Mouse (Mus musculus) small intestine, adult 2 months (tissue): ENCODE data around the gene Trnp1. TPM values are rescaled to one million over a fixed set of nuclear protein-coding genes. Genes with fewer than 3 reads are reported as not detected.

Experiments used
- H3K27ac ChIP-seq: fragments of 200-500 bp; 2 replicates; pipeline ENCODE4 v1.5.1; 2012; ENCODE audit warnings: low read depth, low read length, control low read depth, inconsistent platforms; ENCODE audit not compliant: insufficient read depth
- H3K27me3 ChIP-seq: fragments of 200-500 bp; 2 replicates; pipeline ENCODE4 v1.6.1; 2012; ENCODE audit warnings: mild to moderate bottlenecking, moderate library complexity, low read length, inconsistent platforms; ENCODE audit not compliant: control insufficient read depth, insufficient read depth
- H3K36me3 ChIP-seq: fragments of 200-500 bp; 2 replicates; pipeline ENCODE4 v1.6.1; 2012; ENCODE audit warnings: mild to moderate bottlenecking, low read length, control low read depth, inconsistent platforms; ENCODE audit not compliant: control insufficient read depth, insufficient read depth
- H3K4me1 ChIP-seq: fragments of 200-500 bp; 2 replicates; pipeline ENCODE4 v1.6.1; 2012; ENCODE audit warnings: low read length, inconsistent platforms, mixed read lengths; ENCODE audit not compliant: control insufficient read depth, insufficient read depth, insufficient read length
- H3K4me3 ChIP-seq: fragments of 200-500 bp; 2 replicates; pipeline ENCODE4 v1.5.1; 2012; ENCODE audit warnings: low read depth, mild to moderate bottlenecking, control low read depth, inconsistent platforms, low read length, moderate library complexity
- CTCF ChIP-seq: fragments of 200-500 bp; IDR thresholded peaks from 2 replicates; pipeline ENCODE4 v1.5.1; 2012; ENCODE audit warnings: low read depth, mild to moderate bottlenecking, control low read depth, inconsistent platforms, low read length, moderate library complexity, mixed read lengths; ENCODE audit not compliant: insufficient replicate concordance, insufficient read length; ENCODE audit errors: extremely low read depth
- POLR2A ChIP-seq: fragments of 200-500 bp; IDR thresholded peaks from 2 replicates; pipeline ENCODE4 v1.6.1; 2012; ENCODE audit warnings: low read depth, mild to moderate bottlenecking, control low read depth, inconsistent platforms, low read length, moderate library complexity
- WGBS: fragments of 180-500 bp; shearing (Covaris S2); methylation state at CpG from one replicate; pipeline ENCODE4 v1.1.7; 2018; 5-methylcytosine and 5-hydroxymethylcytosine counted together
- polyA plus RNA-seq: library from polyadenylated mRNA; depleted of rRNA; stranded (reverse); fragments of >200 nt; gene quantifications from 2 replicates; pipeline ENCODE4 v1.2.3, GENCODE M21; 2012

The Trnp1 gene
- polyA plus RNA-seq, 1 experiment, result 6.2 TPM

DNA sequence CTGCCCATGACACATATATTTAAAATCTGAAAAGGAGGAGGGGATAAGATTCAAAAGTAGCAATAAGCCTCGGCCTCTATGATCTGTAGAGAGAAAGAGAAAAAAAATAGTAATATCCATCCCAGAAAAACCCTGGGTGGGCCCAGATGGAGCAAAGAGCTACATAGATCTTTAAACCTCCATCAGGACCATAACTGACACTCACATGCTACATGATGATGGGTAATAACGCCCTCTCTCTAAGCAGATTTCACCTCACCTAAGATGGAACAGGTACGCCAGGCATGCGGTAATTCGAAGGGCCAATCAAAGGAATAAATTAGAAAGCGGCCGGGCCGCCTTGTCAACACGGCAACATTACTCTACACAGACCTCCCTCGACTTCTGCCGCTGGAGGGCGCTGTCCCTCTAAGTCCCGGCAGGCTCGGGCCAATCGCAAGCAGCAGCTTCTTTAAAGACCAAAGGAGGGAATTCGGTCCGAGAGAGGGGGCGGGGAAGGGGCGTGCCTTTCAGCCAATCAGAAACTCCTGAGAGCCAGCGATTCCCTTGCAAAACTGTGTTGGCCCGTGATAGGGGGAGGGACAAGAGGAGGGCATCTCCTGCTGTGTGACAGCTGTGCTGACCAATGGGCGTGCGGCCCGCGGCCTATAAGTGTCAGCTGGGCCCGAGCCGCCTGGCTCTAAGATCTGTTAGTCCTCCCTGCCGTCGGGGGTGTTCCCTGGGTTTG is 18.7 kb downstream of the Trnp1 start, which contains the start of gene Tent5b:
Tent5b (plus strand) TSS at position 675 of the 727 bp plus-strand sequence.
- WGBS, result 4% methylated on average over 29 of the region's 29 CpGs
- H3K4me3 ChIP-seq, result peak within 1 kb of the TSS; percentile 64
- TF ChIP-seq CTCF (peak; percentile 98), POLR2A (no peak)
- no peak within 1 kb of the TSS for H3K27ac ChIP-seq
- H3K27me3 ChIP-seq, result peaks cover 17% of the 10 kb centered on the region; the same call in 1 of the 2 replicates
- H3K4me1 ChIP-seq, result peaks cover 14% of the 10 kb centered on the region
- no peaks in the 10 kb centered on the region for H3K36me3 ChIP-seq

DNA sequence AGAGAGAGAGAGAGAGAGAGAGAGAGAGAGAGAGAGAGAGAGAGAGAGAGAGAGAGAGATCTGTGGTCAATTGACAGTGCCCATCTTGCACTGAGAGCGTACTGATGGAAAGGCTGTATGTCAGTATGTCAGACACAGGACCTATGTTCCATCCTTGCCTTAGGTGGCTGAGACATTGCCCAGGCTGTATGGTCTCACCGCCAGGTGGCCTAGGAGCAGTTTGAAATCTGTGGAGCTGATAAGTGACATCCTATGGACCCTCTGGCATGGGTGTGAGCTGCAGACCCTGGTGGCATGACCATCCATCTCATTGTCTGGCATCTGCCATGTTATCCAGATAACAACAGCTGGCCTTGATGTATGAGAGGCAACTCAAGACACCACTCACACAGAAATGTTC is 24.5 kb downstream of the Trnp1 start:
- H3K27me3 ChIP-seq, result 0 out of 2 replicates have a peak, but pooled peaks cover 6% of the 10 kb centered on the region
- TF ChIP-seq CTCF (peak; percentile 30; the same call in 1 of the 2 replicates), POLR2A (no peak)
- H3K4me3 ChIP-seq, result no peak overlapping the region
- peaks cover 2% of the 10 kb centered on the region; the same call in 1 of the 2 replicates for H3K4me1 ChIP-seq
- 64% methylated on average over 2 of the region's 2 CpGs for WGBS
- no peak overlapping the region for H3K27ac ChIP-seq
- no peaks in the 10 kb centered on the region for H3K36me3 ChIP-seq

DNA sequence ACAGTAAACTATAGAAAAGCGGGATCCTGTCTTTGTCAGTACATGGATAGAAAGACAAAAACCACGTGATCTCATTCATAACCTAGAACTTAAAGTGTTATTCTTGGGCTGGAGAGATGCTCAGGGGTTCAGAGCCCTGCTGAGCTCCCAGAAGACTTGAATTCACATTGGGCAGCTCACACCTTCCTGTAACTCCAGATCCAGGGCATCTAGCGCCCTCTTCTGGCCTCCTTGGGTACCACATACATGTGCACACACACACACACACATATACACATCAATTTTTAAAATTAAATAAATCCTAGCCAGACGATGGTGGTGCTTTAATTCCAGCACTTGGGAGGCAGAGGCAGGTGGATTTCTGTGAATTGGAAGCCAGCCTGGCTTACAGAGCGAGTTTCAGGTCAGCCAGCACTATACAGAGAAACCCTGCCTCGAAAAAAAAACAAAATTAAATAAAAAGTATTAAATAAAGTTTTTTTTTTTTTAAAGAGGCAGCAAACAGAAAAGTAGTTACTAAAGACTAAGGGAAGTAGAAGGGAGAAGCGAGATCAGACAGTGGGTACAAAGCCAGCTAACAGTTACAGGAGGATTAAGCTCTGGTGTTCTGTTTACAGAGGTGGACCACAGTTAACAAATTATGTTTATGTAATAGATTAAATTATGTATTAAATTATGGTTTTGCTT is 27.1 kb downstream of the Trnp1 start:
- no peaks in the 10 kb centered on the region for H3K36me3 ChIP-seq
- no peaks in the 10 kb centered on the region for H3K27me3 ChIP-seq
- 82% methylated on average over 7 of the region's 7 CpGs for WGBS
- no peak overlapping the region for H3K27ac ChIP-seq
- TF ChIP-seq CTCF (peak; percentile 19; the same call in 1 of the 2 replicates), POLR2A (no peak)
- H3K4me3 ChIP-seq, result no peak overlapping the region
- peaks cover 8% of the 10 kb centered on the region for H3K4me1 ChIP-seq

- 24% methylated on average over 12 of the region's 12 CpGs for WGBS
- Histone ChIP-seq H3K4me1 (peaks cover 8% of the 10 kb centered on the region), H3K27ac (no peak overlapping the region), H3K27me3 (no peaks in the 10 kb centered on the region), H3K4me3 (peak overlapping the region; percentile 18; the same call in 1 of the 2 replicates), H3K36me3 (no peaks in the 10 kb centered on the region)
- TF ChIP-seq CTCF (no peak), POLR2A (no peak)
Observed at GRCm38 (mm10) chr4:133469122-133469521, 29.2 kb downstream of the Trnp1 start.

DNA sequence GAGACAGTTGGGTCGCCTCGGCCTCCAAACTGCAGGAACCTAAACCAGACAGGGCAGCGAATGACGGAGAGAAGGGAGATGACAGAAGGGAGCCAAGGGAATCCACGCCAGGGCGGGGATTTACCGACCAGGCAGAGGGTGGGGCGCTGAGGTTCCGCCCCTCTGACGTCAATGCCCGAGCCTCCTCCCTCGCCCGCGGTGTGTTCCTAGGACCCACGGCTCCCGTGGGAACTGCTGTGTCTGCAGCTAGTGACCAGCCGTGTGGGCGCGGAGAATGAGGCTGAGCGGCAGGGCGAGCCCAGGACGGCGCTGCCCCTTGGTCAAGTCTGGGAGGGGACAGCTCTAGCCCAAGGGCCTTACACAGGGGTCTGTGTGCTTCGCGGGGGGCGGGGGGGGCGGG is 30.3 kb downstream of the Trnp1 start:
- H3K27me3 ChIP-seq, result no peaks in the 10 kb centered on the region
- H3K4me3 ChIP-seq, result peak overlapping the region; percentile 75
- WGBS, result 1% methylated on average over 27 of the region's 27 CpGs
- H3K27ac ChIP-seq, result no peak overlapping the region
- peaks cover 8% of the 10 kb centered on the region for H3K4me1 ChIP-seq
- no peaks in the 10 kb centered on the region for H3K36me3 ChIP-seq
- TF ChIP-seq POLR2A, result no peak
- TF ChIP-seq CTCF, result no peak

- 41% methylated on average over 6 of the region's 6 CpGs for WGBS
- peaks cover 7% of the 10 kb centered on the region for H3K4me1 ChIP-seq
- TF ChIP-seq CTCF (no peak), POLR2A (no peak)
- no peak overlapping the region for H3K27ac ChIP-seq
- no peaks in the 10 kb centered on the region for H3K36me3 ChIP-seq
- no peaks in the 10 kb centered on the region for H3K27me3 ChIP-seq
- no peak overlapping the region for H3K4me3 ChIP-seq
Observed at GRCm38 (mm10) chr4:133463184-133463583, 35.2 kb downstream of the Trnp1 start.

- no peak for TF ChIP-seq CTCF
- TF ChIP-seq POLR2A, result no peak
- H3K4me3 ChIP-seq, result no peak overlapping the region
- H3K4me1 ChIP-seq, result peaks cover 5% of the 10 kb centered on the region; the same call in 1 of the 2 replicates
- H3K27ac ChIP-seq, result no peak overlapping the region
- H3K36me3 ChIP-seq, result no peaks in the 10 kb centered on the region
- no peaks in the 10 kb centered on the region for H3K27me3 ChIP-seq
- 65% methylated on average over 4 of the region's 4 CpGs for whole genome bisulfite sequencing
Observed at GRCm38 (mm10) chr4:133461362-133461761, 37.0 kb downstream of the Trnp1 start.
